Mouse (Mus musculus) limb, embryonic 14.5 days (tissue): ENCODE measurements around the gene Ddo. TPM values are rescaled to one million over a fixed set of nuclear protein-coding genes. Genes with fewer than 3 reads are reported as not detected.

Source experiments
- ATAC-seq: fragments of 200-750 bp; cut with Nextera tagmentation; 2 replicates; pipeline ENCODE4 v1.8.0; 2017; ENCODE audit warnings: low read depth, moderate number of reproducible peaks, moderate TSS enrichment; ENCODE audit not compliant: low FRiP score
- DNase-seq: peaks from one replicate; pipeline ENCODE4 v3.0.0-alpha.2; 2015; ENCODE audit warnings: low spot score
- H3K27ac ChIP-seq: fragments of 300-500 bp; sonication (generic); replicated peaks from 2 replicates; pipeline ENCODE4 v1.5.1; 2014; ENCODE audit warnings: low read depth, mild to moderate bottlenecking, low read length, moderate library complexity, mixed read lengths
- H3K27me3 ChIP-seq: fragments of 300-500 bp; sonication (generic); 2 replicates; pipeline ENCODE4 v1.6.1; 2014; ENCODE audit warnings: low read length, mixed read lengths; ENCODE audit not compliant: control insufficient read depth, insufficient read depth
- H3K36me3 ChIP-seq: fragments of 300-500 bp; sonication (generic); 2 replicates; pipeline ENCODE4 v1.6.1; 2014; ENCODE audit warnings: mild to moderate bottlenecking, low read length, moderate library complexity, mixed read lengths; ENCODE audit not compliant: control insufficient read depth, insufficient read depth
- H3K4me1 ChIP-seq: fragments of 300-500 bp; sonication (generic); 2 replicates; pipeline ENCODE4 v1.6.1; 2014; ENCODE audit warnings: antibody characterized with exemption, low read length, mixed read lengths; ENCODE audit not compliant: control insufficient read depth, insufficient read depth
- H3K4me2 ChIP-seq: fragments of 300-500 bp; sonication (generic); replicated peaks from 2 replicates; pipeline ENCODE4 v1.6.1; 2014; ENCODE audit warnings: low read depth, mild to moderate bottlenecking, low read length, moderate library complexity; ENCODE audit not compliant: severe bottlenecking
- H3K4me3 ChIP-seq: fragments of 300-500 bp; sonication (generic); replicated peaks from 2 replicates; pipeline ENCODE4 v1.5.1; 2014; ENCODE audit warnings: low read length
- H3K9ac ChIP-seq: fragments of 300-500 bp; sonication (generic); 2 replicates; pipeline ENCODE4 v1.6.1; 2014; ENCODE audit warnings: mild to moderate bottlenecking, low read depth, low read length, moderate library complexity; ENCODE audit not compliant: severe bottlenecking
- H3K9me3 ChIP-seq: fragments of 300-500 bp; sonication (generic); 2 replicates; pipeline ENCODE4 v1.6.1; 2016; ENCODE audit warnings: low read length; ENCODE audit not compliant: control insufficient read depth
- POLR2A ChIP-seq: fragments of 200-500 bp; IDR thresholded peaks from 2 replicates; pipeline ENCODE4 v1.8.0; 2012; ENCODE audit warnings: inconsistent platforms, mild to moderate bottlenecking, moderate library complexity, borderline replicate concordance; ENCODE audit not compliant: insufficient read depth, insufficient read length; ENCODE audit errors: extremely low read depth
- WGBS: fragments of 180-500 bp; shearing (Covaris S2); extraction: QIAGEN DNeasy Blood & Tissue Kit; methylation state at CpG from one replicate; pipeline ENCODE4 v1.1.7; 2014; 5-methylcytosine and 5-hydroxymethylcytosine counted together
- polyA plus RNA-seq, 2 experiments: library from polyadenylated mRNA; depleted of rRNA in 1 of 2; stranded (reverse) in 1 of 2; unstranded in 1 of 2; fragments of >200 nt; fragmentation: Nextera tagmentation in 1 of 2; extraction: Ambion mirVana in 1 of 2; gene quantifications; 2 replicates each; pipeline versions ENCODE4 v1.2.1 to v1.2.3; 2012 to 2014

Gene Ddo
- polyA plus RNA-seq, 2 experiments, result 0.06 to 0.28 TPM

DNA sequence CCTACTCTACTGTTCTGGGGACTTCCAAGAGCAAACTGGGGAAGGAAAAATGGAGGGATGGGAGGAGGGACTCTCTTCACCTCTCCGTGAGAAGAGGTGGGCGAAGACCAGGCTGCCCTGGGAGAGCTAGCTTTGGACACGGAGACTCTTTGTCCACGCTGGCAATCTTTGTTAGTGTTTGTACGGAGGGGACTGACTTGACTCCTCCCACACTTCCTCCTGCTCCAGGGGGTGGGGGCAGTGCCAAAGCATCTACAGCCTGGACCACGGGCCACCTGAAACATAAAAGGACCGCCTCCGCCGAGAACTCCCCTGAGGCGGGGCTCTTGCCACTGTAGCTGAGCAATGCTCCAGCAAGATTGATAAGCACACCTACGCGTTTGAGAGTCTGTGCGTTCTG is 44.3 kb downstream of the Ddo start:
- no peaks in the 10 kb centered on the region for H3K9me3 ChIP-seq
- DNase-seq (no peak), ATAC-seq (no peak)
- WGBS, result 6% methylated on average over 13 of the region's 13 CpGs
- peak overlapping the region; percentile 18 for H3K4me3 ChIP-seq
- peak overlapping the region; percentile 50 for H3K4me2 ChIP-seq
- H3K9ac ChIP-seq, result 0 out of 2 replicates have a peak overlapping the region, but pooled peaks have one; percentile 34
- H3K27me3 ChIP-seq, result no peaks in the 10 kb centered on the region
- no peak for TF ChIP-seq POLR2A
- H3K4me1 ChIP-seq, result no peaks in the 10 kb centered on the region; the same call in 1 of the 2 replicates
- H3K27ac ChIP-seq, result no peak overlapping the region
- H3K36me3 ChIP-seq, result no peaks in the 10 kb centered on the region

DNA sequence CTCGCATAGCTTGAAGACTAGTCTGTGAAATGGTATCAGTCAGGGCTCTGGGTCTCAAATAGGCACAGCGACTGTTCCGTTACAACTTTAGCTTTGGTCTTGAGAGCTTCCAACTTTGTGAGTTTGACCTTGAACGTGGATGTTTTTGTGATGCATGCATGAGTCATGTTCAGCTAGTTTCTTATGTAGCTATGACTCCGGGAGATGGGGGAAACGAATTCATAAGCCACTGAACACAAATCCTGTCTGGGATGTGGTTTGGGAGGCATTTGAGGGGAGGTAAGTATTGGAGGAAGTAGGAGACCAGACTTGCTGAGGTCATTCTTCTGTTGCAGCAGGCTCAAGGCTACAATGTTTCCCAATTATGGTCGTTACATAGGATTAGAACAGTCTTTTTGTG is 46.1 kb downstream of the Ddo start:
- DNase-seq (no peak), ATAC-seq (no peak)
- Histone ChIP-seq H3K9me3 (no peaks in the 10 kb centered on the region), H3K27ac (no peak overlapping the region), H3K4me1 (no peaks in the 10 kb centered on the region; the same call in 1 of the 2 replicates), H3K4me3 (no peak overlapping the region), H3K27me3 (no peaks in the 10 kb centered on the region), H3K9ac (no peak overlapping the region), H3K4me2 (no peak overlapping the region), H3K36me3 (no peaks in the 10 kb centered on the region)
- no peak for TF ChIP-seq POLR2A
- 81% methylated on average over 7 of the region's 7 CpGs for WGBS

DNA sequence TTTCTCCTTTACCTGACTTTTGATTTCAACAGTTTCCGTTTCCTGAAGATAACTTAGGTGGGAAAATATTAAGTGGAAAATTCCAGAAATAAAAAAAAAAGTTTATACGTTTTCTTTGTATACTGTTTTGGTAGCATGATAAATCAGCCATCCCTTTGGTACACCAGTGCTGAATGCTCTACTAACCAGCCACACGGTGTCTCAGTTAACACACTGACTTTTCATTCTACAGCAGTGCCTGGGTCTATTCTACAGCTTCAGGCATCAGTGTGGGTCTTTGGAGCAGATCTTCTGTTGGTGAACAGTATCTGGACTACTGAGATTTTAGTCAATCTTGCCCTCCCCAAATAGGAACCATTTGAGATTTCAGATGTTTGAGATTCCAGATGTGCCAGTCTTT is 48.7 kb downstream of the Ddo start:
- no peak for ATAC-seq
- WGBS, result 79% methylated on average over 3 of the region's 3 CpGs
- peaks cover 4% of the 10 kb centered on the region for H3K4me1 ChIP-seq

DNA sequence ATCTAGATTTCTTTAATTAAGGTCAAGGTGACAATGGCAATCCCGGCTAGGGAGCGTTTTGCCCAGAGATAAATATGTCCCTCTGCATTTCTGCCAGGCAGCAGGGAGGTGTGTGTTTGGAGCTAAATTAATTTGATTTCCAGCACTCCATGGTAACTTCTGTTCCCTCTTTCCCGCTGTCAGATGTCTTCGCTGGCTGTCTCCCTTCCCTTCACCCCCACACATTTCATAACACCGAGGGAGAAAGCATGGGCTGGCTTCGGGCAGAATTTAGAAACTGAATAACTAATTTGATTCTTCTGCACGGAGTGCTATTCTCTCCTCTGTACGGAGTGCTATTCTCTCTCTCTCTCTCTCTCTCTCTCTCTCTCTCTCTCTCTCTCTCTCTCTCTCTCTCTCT is 52.7 kb downstream of the Ddo start:
- WGBS, result 34% methylated on average over 8 of the region's 8 CpGs
- Histone ChIP-seq H3K27ac (no peak overlapping the region), H3K36me3 (no peaks in the 10 kb centered on the region), H3K9ac (no peak overlapping the region), H3K4me2 (peak overlapping the region; percentile 99; the same call in 1 of the 2 replicates), H3K4me3 (no peak overlapping the region), H3K4me1 (peaks cover 4% of the 10 kb centered on the region; the same call in 1 of the 2 replicates), H3K9me3 (no peaks in the 10 kb centered on the region), H3K27me3 (no peaks in the 10 kb centered on the region)
- TF ChIP-seq POLR2A, result no peak
- no peak for ATAC-seq
- no peak for DNase-seq

More for the DNA sequence above, 48.7 kb downstream of the Ddo start:
- TF ChIP-seq POLR2A, result no peak
- Histone ChIP-seq H3K9me3 (no peaks in the 10 kb centered on the region), H3K27ac (no peak overlapping the region), H3K36me3 (no peaks in the 10 kb centered on the region), H3K27me3 (no peaks in the 10 kb centered on the region), H3K9ac (no peak overlapping the region), H3K4me2 (no peak overlapping the region), H3K4me3 (no peak overlapping the region)
- DNase-seq, result no peak

DNA sequence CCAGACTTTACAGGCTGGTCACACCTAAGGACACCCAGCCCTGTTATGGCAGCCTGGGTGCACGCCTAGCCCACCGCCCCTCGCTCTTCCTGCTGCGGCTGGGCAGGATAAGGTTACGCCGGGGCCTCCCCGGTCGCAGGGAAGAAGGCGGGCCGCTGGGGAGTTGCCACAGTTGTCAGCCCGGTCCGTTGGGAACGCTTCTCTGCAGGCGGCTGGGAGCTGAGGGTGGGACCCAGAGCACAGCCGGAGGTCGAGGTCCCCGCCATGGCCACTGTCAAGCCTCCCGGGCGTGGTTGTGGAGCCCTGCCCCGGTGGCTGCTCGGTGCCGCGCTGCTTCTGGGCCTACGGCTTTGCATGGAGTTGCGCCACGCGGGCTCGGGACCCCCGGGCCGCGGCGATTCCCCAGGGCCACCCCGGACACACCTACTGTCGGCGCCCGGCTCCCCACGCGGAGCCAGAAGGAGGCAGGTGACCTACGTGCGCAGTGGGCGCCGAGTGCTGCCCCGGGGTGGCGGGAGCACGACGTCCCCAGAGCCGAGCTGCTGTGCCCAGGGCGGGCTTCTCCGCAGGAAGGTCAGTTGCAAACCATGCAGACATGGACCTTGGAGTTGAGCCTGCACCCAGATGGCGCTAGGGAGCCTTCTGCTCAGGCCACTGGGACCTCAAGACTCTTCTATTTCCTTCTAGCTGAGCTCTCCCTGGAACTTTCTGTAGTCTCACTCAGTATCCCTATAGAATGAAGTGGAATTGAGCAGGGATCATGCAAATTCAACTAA is 53.5 kb downstream of the Ddo start, which contains the start of gene Mettl24:
Gene Mettl24 (plus strand): TSS at position 191 of the 776 bp plus-strand sequence.
- H3K4me1 ChIP-seq, result peaks cover 4% of the 10 kb centered on the region; the same call in 1 of the 2 replicates
- no peaks in the 10 kb centered on the region for H3K9me3 ChIP-seq
- peak within 1 kb of the TSS; percentile 81 for H3K9ac ChIP-seq
- 4% methylated on average over 49 of the region's 50 CpGs for WGBS
- peak within 1 kb of the TSS; percentile 62 for H3K4me3 ChIP-seq
- 0 out of 2 replicates have a peak, but pooled peaks have one; percentile 13 for TF ChIP-seq POLR2A
- H3K4me2 ChIP-seq, result peak within 1 kb of the TSS; percentile 99
- DNase-seq (peak; percentile 70), ATAC-seq (peak; percentile 83)
- H3K27me3 ChIP-seq, result no peaks in the 10 kb centered on the region
- 0 out of 2 replicates have a peak within 1 kb of the TSS, but pooled peaks have one; percentile 26 for H3K27ac ChIP-seq
- H3K36me3 ChIP-seq, result no peaks in the 10 kb centered on the region
